Mouse (Mus musculus) MEL (cell line): ENCODE results near the gene Madcam1.

Experiments
- CTCF ChIP-seq, 3 experiments: IDR thresholded peaks in 2 of 3; conservative IDR thresholded peaks in 1 of 3; 2 replicates each; pipeline ENCODE4 v1.5.1; 2011 to 2012; ENCODE audit warnings: low read length in 3 of 3, low read depth in 2 of 3, mild to moderate bottlenecking in 2 of 3, improper control_type of control experiment in 1 of 3, inconsistent platforms in 1 of 3, mixed read lengths in 1 of 3, moderate library complexity in 1 of 3; ENCODE audit not compliant: control insufficient read depth in 1 of 3, insufficient read depth in 1 of 3, poor library complexity in 1 of 3, severe bottlenecking in 1 of 3
- E2F4 ChIP-seq: IDR thresholded peaks from 2 replicates; pipeline ENCODE4 v1.6.1; 2011; ENCODE audit warnings: low read depth, low read length, improper control_type of control experiment, borderline replicate concordance
- MEF2A ChIP-seq: IDR thresholded peaks from 2 replicates; pipeline ENCODE4 v1.6.1; 2014; ENCODE audit warnings: low read depth, mild to moderate bottlenecking, inconsistent platforms, low read length, improper control_type of control experiment; ENCODE audit not compliant: poor library complexity, insufficient replicate concordance, severe bottlenecking; ENCODE audit errors: extremely low read depth
- SIN3A ChIP-seq: IDR thresholded peaks from 2 replicates; pipeline ENCODE4 v1.6.1; 2012; ENCODE audit warnings: low read length, improper control_type of control experiment, inconsistent platforms

DNA sequence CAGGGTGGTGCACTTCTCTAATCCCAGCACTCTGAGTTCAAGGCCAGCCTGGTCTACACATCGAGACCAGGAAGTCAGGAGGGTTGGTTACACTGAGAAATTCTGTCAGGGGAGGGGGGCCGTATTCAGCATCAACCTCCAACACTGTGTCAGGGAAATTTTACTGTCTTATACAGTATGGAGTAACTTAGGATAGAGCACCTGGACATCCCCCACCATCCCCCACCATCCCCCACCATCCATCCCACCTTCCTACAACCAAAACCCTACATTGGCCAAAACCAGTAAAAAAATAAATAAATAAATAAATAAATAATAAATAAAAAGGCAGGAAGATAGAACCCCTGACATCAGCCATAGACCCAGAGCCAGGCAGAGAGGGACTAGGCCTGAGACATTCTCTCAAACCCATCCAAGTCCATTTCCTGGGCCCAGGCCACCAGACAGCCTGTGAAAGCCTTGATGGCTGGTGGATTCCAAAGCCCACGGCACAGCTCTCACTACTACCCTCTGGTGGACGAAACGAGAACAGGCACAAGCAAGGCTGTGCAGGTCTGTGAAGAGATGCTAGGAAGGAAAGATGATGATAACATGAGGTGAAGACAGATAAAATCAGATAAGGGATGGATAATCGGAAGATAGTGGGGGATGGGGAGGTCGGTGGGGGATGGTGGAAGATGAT lies 15.1 kb upstream of the Madcam1 start:
- TF ChIP-seq CTCF (IDR thresholded peaks at IDR 0.05 in 2 of 3, conservative IDR thresholded peaks at IDR 0.05 in 1 of 3; ENCODE audit: control insufficient read depth in 1 of 3, insufficient read depth in 1 of 3, low read depth in 2 of 3, low read length in 3 of 3, poor library complexity in 1 of 3, severe bottlenecking in 1 of 3): peak; percentile 90 to 96 (median 96)
- no peak for TF ChIP-seq SIN3A
- TF ChIP-seq MEF2A: no peak
- TF ChIP-seq E2F4: no peak
